Mouse (Mus musculus) kidney, adult 11 months (tissue): ENCODE results near the gene Olfr881.

Experiments
- DNase-seq: peaks from one replicate; pipeline ENCODE4 v3.0.0; 2022

Olfr881 gene

DNA sequence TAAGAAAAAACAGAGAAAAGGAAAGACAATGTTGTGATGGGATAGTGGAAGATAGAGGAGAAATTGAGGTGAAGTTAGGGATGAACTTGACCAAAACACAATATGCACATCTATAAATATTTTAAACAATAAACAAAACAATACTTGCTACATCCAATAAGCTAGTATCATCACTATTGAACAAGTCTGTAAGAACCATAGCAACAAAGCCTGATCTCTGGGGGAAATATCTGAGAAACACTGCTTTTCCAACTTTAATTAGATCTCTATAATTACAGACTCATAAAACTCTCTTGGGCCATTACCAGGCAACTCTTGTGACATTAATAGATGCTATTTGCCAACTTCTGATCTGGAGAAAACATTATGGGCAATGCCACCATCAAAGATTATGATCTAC lies at the start of gene Olfr881:
TSS of gene Olfr881 (plus strand) at position 301 of the 400 bp plus-strand sequence.
- no peak for DNase-seq

DNA sequence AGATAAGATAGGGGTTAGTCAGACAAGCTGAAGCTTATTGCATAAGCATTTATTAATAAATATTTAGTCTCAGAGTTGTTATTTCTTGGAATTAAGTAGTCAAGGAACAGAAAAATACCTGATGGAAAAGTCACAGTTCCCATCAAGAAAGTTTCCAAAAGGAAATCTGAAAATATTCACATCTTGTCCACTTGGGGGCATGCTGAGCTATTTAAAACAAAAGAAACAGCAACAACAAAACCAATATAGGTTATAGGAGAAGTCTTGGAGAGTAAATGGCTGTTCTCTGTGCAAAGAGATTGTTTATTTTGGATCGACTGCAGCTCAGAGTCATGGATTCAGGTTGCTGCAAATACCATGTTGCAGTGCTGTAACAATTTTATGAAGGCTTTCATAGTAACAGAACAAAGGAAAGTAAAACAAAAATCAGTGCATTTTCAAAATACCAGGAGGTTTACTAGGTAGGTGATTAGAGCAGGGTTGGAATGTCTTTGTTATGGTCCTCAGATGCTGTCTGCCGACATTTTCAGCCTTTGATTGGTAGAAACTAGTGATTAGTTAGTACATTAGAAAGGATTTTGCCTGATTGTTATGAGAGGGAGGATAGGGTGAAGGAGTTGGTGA lies 7.1 kb downstream of the Olfr881 start:
- DNase-seq, result no peak

DNA sequence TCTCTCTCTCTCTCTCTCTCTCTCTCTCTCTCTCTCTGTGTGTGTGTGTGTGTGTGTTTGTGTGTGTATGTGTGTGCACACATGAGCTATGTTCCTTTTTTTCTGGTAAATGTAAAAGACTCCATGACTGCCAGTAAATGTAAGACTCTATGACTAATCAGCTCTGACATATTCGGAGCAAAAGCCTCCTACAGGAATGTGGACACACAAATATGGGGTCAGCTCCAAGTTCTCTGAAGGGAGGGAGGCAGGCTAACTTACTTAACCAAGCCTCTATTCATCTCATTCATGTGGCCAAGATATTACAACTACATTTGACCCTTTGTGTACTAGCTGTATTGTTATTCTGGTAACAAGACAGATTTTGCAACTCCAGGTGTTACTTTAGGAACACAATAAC lies 8.4 kb downstream of the Olfr881 start:
- DNase-seq, result no peak

DNA sequence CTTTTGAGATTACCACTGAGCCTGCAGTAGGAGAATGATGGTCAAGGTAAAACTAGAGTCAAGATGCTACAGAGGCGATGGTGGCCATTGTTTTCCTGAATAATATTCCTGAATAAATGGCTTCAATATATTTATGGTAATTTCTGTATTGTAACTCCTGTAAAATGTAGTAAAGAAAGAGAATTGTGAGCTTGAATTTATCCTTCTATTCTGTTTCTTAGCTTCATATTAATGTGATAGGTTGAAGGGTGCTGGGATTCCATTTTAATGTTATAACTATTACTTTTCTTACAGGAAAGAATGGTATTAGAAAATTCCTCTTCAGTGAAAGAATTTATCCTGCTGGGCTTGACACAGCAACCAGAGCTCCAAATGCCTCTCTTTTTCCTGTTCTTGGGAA lies 33.9 kb downstream of the Olfr881 start, which contains the start of gene Olfr883:
TSS of gene Olfr883 (plus strand) at position 301 of the 400 bp plus-strand sequence.
- no peak for DNase-seq
